Mouse (Mus musculus) liver, embryonic 13.5 days (tissue): ENCODE data around the gene Cdc25a. TPM values are rescaled to one million over a fixed set of nuclear protein-coding genes. Genes with fewer than 3 reads are reported as not detected.

Experiments used
- ATAC-seq: fragments of 200-750 bp; cut with Nextera tagmentation; 2 replicates; pipeline ENCODE4 v1.8.0; 2017; ENCODE audit warnings: low read depth, mild to moderate bottlenecking, moderate number of reproducible peaks, moderate library complexity
- DNase-seq: peaks from one replicate; pipeline ENCODE4 v3.0.0; 2022
- H3K27ac ChIP-seq: fragments of 300-500 bp; sonication (generic); 2 replicates; pipeline ENCODE4 v1.5.1; 2015; ENCODE audit warnings: moderate library complexity, mild to moderate bottlenecking, inconsistent platforms
- H3K27me3 ChIP-seq: fragments of 300-500 bp; sonication (generic); 2 replicates; pipeline ENCODE4 v1.6.1; 2015; ENCODE audit warnings: mild to moderate bottlenecking, inconsistent platforms
- H3K36me3 ChIP-seq: fragments of 300-500 bp; sonication (generic); 2 replicates; pipeline ENCODE4 v1.6.1; 2015; ENCODE audit warnings: mild to moderate bottlenecking, inconsistent platforms
- H3K4me1 ChIP-seq: fragments of 300-500 bp; sonication (generic); replicated peaks from 2 replicates; pipeline ENCODE4 v1.6.1; 2015; ENCODE audit warnings: inconsistent platforms
- H3K4me2 ChIP-seq: fragments of 300-500 bp; sonication (generic); 2 replicates; pipeline ENCODE4 v1.6.1; 2015; ENCODE audit warnings: inconsistent platforms, mild to moderate bottlenecking, moderate library complexity
- H3K4me3 ChIP-seq: fragments of 300-500 bp; sonication (generic); replicated peaks from 2 replicates; pipeline ENCODE4 v1.5.1; 2015; ENCODE audit warnings: mild to moderate bottlenecking, inconsistent platforms
- H3K9ac ChIP-seq: fragments of 300-500 bp; sonication (generic); 2 replicates; pipeline ENCODE4 v1.6.1; 2015; ENCODE audit warnings: mild to moderate bottlenecking, inconsistent platforms
- H3K9me3 ChIP-seq: fragments of 300-500 bp; sonication (generic); replicated peaks from 2 replicates; pipeline ENCODE4 v1.6.1; 2016; ENCODE audit warnings: inconsistent platforms
- WGBS: fragments of 180-500 bp; shearing (Covaris S2); methylation state at CpG from one replicate; pipeline ENCODE4 v1.1.7; 2015; ENCODE audit not compliant: insufficient replicate concordance; 5-methylcytosine and 5-hydroxymethylcytosine counted together
- polyA plus RNA-seq: library from polyadenylated mRNA; unstranded; fragments of >200 nt; fragmentation: Nextera tagmentation; extraction: Ambion mirVana; gene quantifications from 2 replicates; pipeline ENCODE4 v1.2.1, GENCODE M21; 2015

The Cdc25a gene
- polyA plus RNA-seq, 1 experiment from 2014 or later = 16.7 TPM

DNA sequence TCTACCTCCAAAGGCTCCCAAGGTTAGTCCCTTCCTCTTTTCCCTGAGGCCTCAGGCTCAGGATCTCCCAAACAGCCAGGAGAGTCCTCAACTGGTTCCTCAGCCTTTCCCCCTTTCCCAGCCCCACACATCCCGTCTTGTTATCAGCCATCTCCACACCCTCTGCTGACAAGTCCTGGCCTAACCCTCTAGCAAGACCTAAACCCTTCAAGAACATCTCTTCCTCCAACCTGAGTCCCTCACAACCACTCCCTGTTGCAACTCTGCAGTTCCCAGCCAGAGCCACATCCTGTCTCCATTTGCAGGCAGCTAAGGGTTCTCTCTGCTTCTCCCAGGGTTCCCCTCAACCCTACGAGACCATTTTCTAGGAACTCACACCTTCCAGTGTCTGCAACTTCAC lies 9.2 kb upstream of the Cdc25a start:
- no peaks in the 10 kb centered on the region for H3K9me3 ChIP-seq
- H3K4me1 ChIP-seq = peaks cover 32% of the 10 kb centered on the region
- H3K4me2 ChIP-seq = no peak overlapping the region
- H3K27ac ChIP-seq = no peak overlapping the region
- no peak overlapping the region for H3K9ac ChIP-seq
- H3K36me3 ChIP-seq = no peaks in the 10 kb centered on the region
- no peak for DNase-seq
- H3K27me3 ChIP-seq = no peaks in the 10 kb centered on the region
- ATAC-seq = 0 out of 2 replicates have a peak, but pooled peaks have one; percentile 30
- WGBS = 15% methylated on average over 2 of the region's 2 CpGs
- no peak overlapping the region for H3K4me3 ChIP-seq

DNA sequence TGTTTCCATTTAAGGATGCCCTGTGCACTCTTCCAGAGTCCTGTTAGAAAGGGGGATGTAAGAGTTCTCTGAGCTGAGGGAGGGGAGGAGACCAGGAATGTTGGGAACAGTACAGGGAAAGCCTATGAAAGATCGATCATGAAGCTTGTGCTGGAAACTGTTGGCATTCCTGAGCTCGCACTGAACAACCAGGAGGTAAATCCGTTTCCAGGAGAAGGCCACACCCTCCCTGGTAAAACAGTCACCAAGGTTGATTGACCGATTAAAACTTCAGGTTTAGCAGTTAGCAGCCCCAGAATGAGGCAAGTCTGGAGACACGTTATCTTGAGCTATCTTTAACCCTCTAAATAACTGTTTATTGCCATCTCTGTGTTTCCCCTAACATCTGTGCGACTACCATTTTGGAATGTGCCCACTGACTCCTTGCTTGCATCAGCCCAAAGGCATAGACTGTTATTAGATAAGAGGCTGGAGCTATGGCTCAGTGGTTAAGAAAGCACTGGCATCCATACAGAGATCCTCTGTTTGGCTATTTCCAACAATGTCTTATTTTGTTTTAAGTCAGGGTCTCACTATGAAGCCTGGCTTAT lies 4.3 kb upstream of the Cdc25a start:
- H3K27ac ChIP-seq = no peak overlapping the region
- H3K4me3 ChIP-seq = no peak overlapping the region
- H3K9me3 ChIP-seq = no peaks in the 10 kb centered on the region
- DNase-seq (no peak), ATAC-seq (no peak)
- peak overlapping the region; percentile 33; the same call in 1 of the 2 replicates for H3K4me2 ChIP-seq
- WGBS = 14% methylated on average over 6 of the region's 6 CpGs
- H3K36me3 ChIP-seq = no peaks in the 10 kb centered on the region
- H3K27me3 ChIP-seq = no peaks in the 10 kb centered on the region
- H3K4me1 ChIP-seq = peaks cover 26% of the 10 kb centered on the region
- no peak overlapping the region for H3K9ac ChIP-seq

GRCm38 (mm10) chr9:109875695-109876601 lies 569 bp downstream of the Cdc25a start:
- under 1% methylated on average over 76 of the region's 76 CpGs for WGBS
- peak overlapping the region; percentile 99 for H3K9ac ChIP-seq
- DNase-seq = peak; percentile 18
- peaks cover 47% of the 10 kb centered on the region for H3K4me1 ChIP-seq
- peak overlapping the region; percentile 91 for H3K4me2 ChIP-seq
- no peaks in the 10 kb centered on the region for H3K27me3 ChIP-seq
- peak; percentile 76 for ATAC-seq
- H3K9me3 ChIP-seq = no peaks in the 10 kb centered on the region
- H3K36me3 ChIP-seq = peaks cover 39% of the 10 kb centered on the region
- H3K4me3 ChIP-seq = peak overlapping the region; percentile 99
- peak overlapping the region; percentile 86 for H3K27ac ChIP-seq

GRCm38 (mm10) chr9:109876756-109877155 lies 1.4 kb downstream of the Cdc25a start:
- Histone ChIP-seq H3K4me1 (peaks cover 39% of the 10 kb centered on the region), H3K9me3 (no peaks in the 10 kb centered on the region), H3K27me3 (no peaks in the 10 kb centered on the region), H3K4me3 (peak overlapping the region; percentile 99), H3K9ac (peak overlapping the region; percentile 99), H3K4me2 (peak overlapping the region; percentile 91), H3K36me3 (peaks cover 47% of the 10 kb centered on the region), H3K27ac (peak overlapping the region; percentile 86)
- DNase-seq (no peak), ATAC-seq (no peak)
- 2% methylated on average over 3 of the region's 3 CpGs for WGBS

GRCm38 (mm10) chr9:109877666-109878065 lies 2.3 kb downstream of the Cdc25a start:
- peaks cover 38% of the 10 kb centered on the region for H3K4me1 ChIP-seq
- no peaks in the 10 kb centered on the region for H3K27me3 ChIP-seq
- WGBS = 58% methylated on average over 5 of the region's 5 CpGs
- peaks cover 56% of the 10 kb centered on the region for H3K36me3 ChIP-seq
- H3K4me3 ChIP-seq = peak overlapping the region; percentile 99
- peak overlapping the region; percentile 86; the same call in 1 of the 2 replicates for H3K27ac ChIP-seq
- ATAC-seq = no peak
- no peak for DNase-seq
- H3K9ac ChIP-seq = peak overlapping the region; percentile 99
- peak overlapping the region; percentile 91 for H3K4me2 ChIP-seq
- no peaks in the 10 kb centered on the region for H3K9me3 ChIP-seq

GRCm38 (mm10) chr9:109879305-109879704 lies 3.9 kb downstream of the Cdc25a start:
- 88% methylated on average over 1 of the region's 1 CpGs for WGBS
- no peak overlapping the region for H3K27ac ChIP-seq

DNA sequence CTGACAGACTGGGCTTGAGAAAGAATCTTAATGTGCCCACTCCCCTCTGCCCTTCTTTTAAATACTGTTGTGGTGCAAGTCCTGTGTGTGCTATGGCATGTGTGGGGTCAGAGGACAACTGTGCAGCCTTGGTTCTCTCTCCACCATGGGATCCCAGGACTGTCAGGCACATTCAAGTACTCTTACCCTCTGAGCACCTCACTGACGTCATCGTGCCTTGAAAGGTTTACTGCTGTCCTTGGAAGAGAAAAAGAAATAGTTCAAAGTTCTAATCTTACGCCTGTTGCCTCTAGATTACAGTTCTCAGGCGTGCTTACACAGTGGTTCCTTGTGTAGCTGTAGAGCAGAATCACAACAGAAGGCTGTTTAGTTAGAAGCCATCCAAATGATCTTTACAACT lies 10.9 kb downstream of the Cdc25a start:
- WGBS = 69% methylated on average over 4 of the region's 4 CpGs
- DNase-seq (no peak), ATAC-seq (no peak)
- Histone ChIP-seq H3K27ac (no peak overlapping the region), H3K4me1 (no peaks in the 10 kb centered on the region), H3K4me3 (no peak overlapping the region), H3K9me3 (no peaks in the 10 kb centered on the region), H3K27me3 (no peaks in the 10 kb centered on the region), H3K4me2 (no peak overlapping the region), H3K36me3 (peaks cover 100% of the 10 kb centered on the region), H3K9ac (no peak overlapping the region)

More at GRCm38 (mm10) chr9:109879305-109879704, 3.9 kb downstream of the Cdc25a start:
- peaks cover 38% of the 10 kb centered on the region for H3K4me1 ChIP-seq
- H3K27me3 ChIP-seq = no peaks in the 10 kb centered on the region
- no peaks in the 10 kb centered on the region for H3K9me3 ChIP-seq
- H3K9ac ChIP-seq = no peak overlapping the region
- H3K4me3 ChIP-seq = no peak overlapping the region
- no peak for DNase-seq
- no peak for ATAC-seq
- no peak overlapping the region for H3K4me2 ChIP-seq
- H3K36me3 ChIP-seq = peaks cover 72% of the 10 kb centered on the region

- Histone ChIP-seq H3K36me3 (peaks cover 100% of the 10 kb centered on the region), H3K9me3 (no peaks in the 10 kb centered on the region), H3K27ac (no peak overlapping the region), H3K9ac (no peak overlapping the region), H3K27me3 (no peaks in the 10 kb centered on the region), H3K4me1 (no peaks in the 10 kb centered on the region), H3K4me2 (no peak overlapping the region), H3K4me3 (no peak overlapping the region)
- ATAC-seq (no peak), DNase-seq (no peak)
- WGBS = 81% methylated on average over 5 of the region's 5 CpGs
Observed at GRCm38 (mm10) chr9:109887321-109887720, 11.9 kb downstream of the Cdc25a start.

DNA sequence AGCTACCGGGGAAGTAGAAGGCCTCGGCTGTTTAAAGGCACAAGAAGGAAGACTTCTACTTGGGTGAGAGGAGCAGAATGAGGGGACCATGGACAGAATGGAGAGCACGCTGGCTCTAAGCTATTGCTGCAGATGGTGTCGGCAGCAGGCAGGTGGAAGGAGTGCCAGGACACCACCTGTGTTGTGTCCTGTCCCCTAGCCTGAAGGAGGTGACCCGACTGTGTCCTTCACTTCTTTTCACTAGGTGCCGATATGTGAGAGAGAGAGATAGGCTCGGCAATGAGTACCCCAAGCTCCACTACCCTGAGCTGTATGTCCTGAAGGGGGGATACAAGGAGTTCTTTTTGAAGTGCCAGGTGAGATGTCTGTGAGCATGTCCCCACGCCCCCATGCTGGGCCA lies 16.1 kb downstream of the Cdc25a start:
- peaks cover 9% of the 10 kb centered on the region for H3K4me1 ChIP-seq
- H3K9ac ChIP-seq = no peak overlapping the region
- DNase-seq (no peak), ATAC-seq (no peak)
- H3K9me3 ChIP-seq = no peaks in the 10 kb centered on the region
- no peaks in the 10 kb centered on the region for H3K27me3 ChIP-seq
- peaks cover 93% of the 10 kb centered on the region for H3K36me3 ChIP-seq
- 86% methylated on average over 8 of the region's 8 CpGs for WGBS
- no peak overlapping the region for H3K27ac ChIP-seq
- H3K4me2 ChIP-seq = no peak overlapping the region
- no peak overlapping the region for H3K4me3 ChIP-seq

DNA sequence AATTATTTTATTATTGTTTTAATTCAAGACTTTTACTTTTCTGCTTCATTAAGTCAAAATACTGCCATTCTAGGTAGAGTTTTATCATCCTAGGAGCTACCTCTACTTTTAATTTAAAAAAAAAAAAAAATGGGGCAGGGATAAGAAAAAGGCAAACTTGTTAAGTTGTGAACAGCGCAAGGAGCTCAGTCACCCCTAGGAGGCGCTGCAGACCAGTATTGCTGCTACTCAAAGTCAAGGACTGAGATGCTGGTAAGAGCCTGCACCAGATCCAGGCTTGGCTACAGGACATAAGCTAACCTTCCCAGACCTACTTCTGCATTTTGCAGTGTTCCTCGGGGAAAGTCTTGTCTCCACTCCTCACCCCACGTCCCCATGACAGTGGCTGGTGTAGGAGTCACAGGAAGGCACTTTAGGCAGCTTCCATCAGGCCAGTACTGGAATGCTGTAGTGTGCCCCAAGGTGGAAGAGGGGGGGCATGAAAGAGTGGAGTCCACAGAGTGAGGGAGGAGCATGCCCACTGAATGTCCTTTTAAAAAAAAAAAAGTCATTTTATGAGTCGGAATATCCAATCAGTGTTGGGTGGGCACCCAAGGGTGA lies 17.4 kb downstream of the Cdc25a start:
- H3K27me3 ChIP-seq = no peaks in the 10 kb centered on the region
- H3K4me3 ChIP-seq = no peak overlapping the region
- no peak overlapping the region for H3K9ac ChIP-seq
- peaks cover 14% of the 10 kb centered on the region for H3K4me1 ChIP-seq
- H3K36me3 ChIP-seq = peaks cover 81% of the 10 kb centered on the region
- no peak overlapping the region for H3K27ac ChIP-seq
- H3K4me2 ChIP-seq = no peak overlapping the region
- H3K9me3 ChIP-seq = no peaks in the 10 kb centered on the region
- DNase-seq (peak; percentile 46), ATAC-seq (no peak; the same call in 1 of the 2 replicates)
- 60% methylated on average over 5 of the region's 5 CpGs for WGBS

DNA sequence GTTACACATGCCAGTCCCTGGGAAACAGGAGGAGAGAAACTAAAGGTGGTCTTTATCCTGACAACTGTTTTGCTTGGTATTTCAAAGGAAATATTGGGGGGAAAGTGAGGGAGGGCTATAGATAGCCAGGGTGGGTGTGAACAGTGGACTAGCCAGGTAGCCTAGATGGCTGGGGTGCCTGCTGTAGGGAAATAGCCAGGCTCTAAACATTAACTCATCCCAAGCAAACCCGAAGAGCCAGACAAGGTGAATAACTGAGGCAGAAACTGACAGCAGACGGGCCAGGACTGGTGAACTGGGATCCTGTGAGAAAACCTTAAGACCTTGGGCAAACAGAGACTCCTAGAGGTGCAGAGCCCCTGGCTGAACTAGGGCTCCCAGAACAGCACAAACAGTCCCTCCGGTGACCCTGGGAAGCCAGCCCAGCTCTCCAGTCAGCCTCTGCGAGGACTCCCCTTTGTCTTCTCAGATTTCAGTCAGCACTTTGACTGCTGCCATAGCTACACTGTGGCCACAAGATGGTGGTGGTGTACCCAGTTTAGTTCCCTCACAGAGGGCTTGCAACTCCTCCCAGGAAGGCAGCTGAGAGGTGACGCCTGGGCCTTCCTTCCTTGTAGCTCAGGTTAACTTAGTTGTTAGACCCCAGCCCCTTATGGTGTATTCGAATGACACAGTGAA lies 19.2 kb downstream of the Cdc25a start:
- 45% methylated on average over 6 of the region's 6 CpGs for WGBS
- no peak overlapping the region for H3K9ac ChIP-seq
- peak overlapping the region; percentile 20; the same call in 1 of the 2 replicates for H3K27ac ChIP-seq
- DNase-seq (peak; percentile 32), ATAC-seq (peak; percentile 55)
- H3K4me3 ChIP-seq = no peak overlapping the region
- no peaks in the 10 kb centered on the region for H3K9me3 ChIP-seq
- no peaks in the 10 kb centered on the region for H3K27me3 ChIP-seq
- H3K36me3 ChIP-seq = peaks cover 63% of the 10 kb centered on the region
- H3K4me2 ChIP-seq = no peak overlapping the region
- peaks cover 21% of the 10 kb centered on the region for H3K4me1 ChIP-seq
